Mouse (Mus musculus): ENCODE data around the gene 1810046K07Rik.

The 1810046K07Rik gene

GRCm38 (mm10) chr9:51328731-51329130 is at the start of gene 1810046K07Rik:
Gene 1810046K07Rik (minus strand): TSS chr9:51328917.
- no peak for DNase-seq

GRCm38 (mm10) chr9:51369560-51369959 is 40.8 kb upstream of the 1810046K07Rik start:
- DNase-seq: no peak

- no peak for DNase-seq
These were observed 38.4 kb upstream of the 1810046K07Rik start for GRCm38 (mm10) chr9:51367124-51367523.

GRCm38 (mm10) chr9:51364059-51364458 is 35.3 kb upstream of the 1810046K07Rik start:
- no peak for DNase-seq

- DNase-seq: no peak
These were observed 24.8 kb upstream of the 1810046K07Rik start for GRCm38 (mm10) chr9:51353511-51353910.

GRCm38 (mm10) chr9:51352896-51353295 is 24.2 kb upstream of the 1810046K07Rik start:
- DNase-seq: no peak

- DNase-seq: no peak
These were observed 20.7 kb upstream of the 1810046K07Rik start for GRCm38 (mm10) chr9:51349422-51349821.

GRCm38 (mm10) chr9:51345768-51346167 is 17.1 kb upstream of the 1810046K07Rik start:
- DNase-seq: no peak

GRCm38 (mm10) chr9:51335294-51336010 is 6.7 kb upstream of the 1810046K07Rik start:
- DNase-seq: peak; percentile 48

- no peak for DNase-seq
These were observed 2.9 kb upstream of the 1810046K07Rik start for GRCm38 (mm10) chr9:51331449-51332238.

GRCm38 (mm10) chr9:51327555-51327903 is 1.2 kb downstream of the 1810046K07Rik start:
- DNase-seq: no peak

GRCm38 (mm10) chr9:51326619-51327554 is 1.8 kb downstream of the 1810046K07Rik start:
- no peak for DNase-seq

GRCm38 (mm10) chr9:51324406-51325065 is 4.2 kb downstream of the 1810046K07Rik start:
- DNase-seq: no peak

GRCm38 (mm10) chr9:51320096-51320495 is 8.6 kb downstream of the 1810046K07Rik start:
- no peak for DNase-seq

GRCm38 (mm10) chr9:51318246-51318645 is 10.5 kb downstream of the 1810046K07Rik start:
- no peak for DNase-seq

- DNase-seq: no peak
These were observed 11.4 kb downstream of the 1810046K07Rik start for GRCm38 (mm10) chr9:51317322-51317721.

GRCm38 (mm10) chr9:51315402-51316063 is 13.2 kb downstream of the 1810046K07Rik start:
- no peak for DNase-seq

- DNase-seq: no peak
These were observed 16.0 kb downstream of the 1810046K07Rik start for GRCm38 (mm10) chr9:51312554-51313317.

GRCm38 (mm10) chr9:51310515-51310914 is 18.2 kb downstream of the 1810046K07Rik start:
- DNase-seq: no peak

- DNase-seq: no peak
These were observed 22.4 kb downstream of the 1810046K07Rik start for GRCm38 (mm10) chr9:51306351-51306750.

- no peak for DNase-seq
These were observed 23.6 kb downstream of the 1810046K07Rik start for GRCm38 (mm10) chr9:51305146-51305545.

All from kidney, adult 11 months (tissue).